Mouse (Mus musculus) hindbrain, postnatal 0 days (tissue): ENCODE measurements around the gene Mybph. TPM values are rescaled to one million over a fixed set of nuclear protein-coding genes. Genes with fewer than 3 reads are reported as not detected.

Source experiments
- ATAC-seq: fragments of 200-750 bp; cut with Nextera tagmentation; 2 replicates; pipeline ENCODE4 v1.8.0; 2017; ENCODE audit warnings: mild to moderate bottlenecking, moderate TSS enrichment, moderate library complexity
- DNase-seq: peaks from one replicate; pipeline ENCODE4 v3.0.0-alpha.2; 2015; ENCODE audit warnings: low spot score
- H3K27ac ChIP-seq: fragments of 300-500 bp; sonication (generic); 2 replicates; pipeline ENCODE4 v1.5.1; 2014; ENCODE audit warnings: mild to moderate bottlenecking
- H3K27me3 ChIP-seq: fragments of 300-500 bp; sonication (generic); 2 replicates; pipeline ENCODE4 v1.6.1; 2014; ENCODE audit warnings: low read length, mixed read lengths; ENCODE audit not compliant: insufficient read depth
- H3K36me3 ChIP-seq: fragments of 300-500 bp; sonication (generic); 2 replicates; pipeline ENCODE4 v1.6.1; 2014; ENCODE audit warnings: low read length, mixed read lengths; ENCODE audit not compliant: insufficient read depth
- H3K4me1 ChIP-seq: fragments of 300-500 bp; sonication (generic); 2 replicates; pipeline ENCODE4 v1.6.1; 2014; ENCODE audit warnings: antibody characterized with exemption, low read length, mixed read lengths; ENCODE audit not compliant: insufficient read depth
- H3K4me2 ChIP-seq: fragments of 300-500 bp; sonication (generic); 2 replicates; pipeline ENCODE4 v1.6.1; 2014; ENCODE audit warnings: low read depth, mild to moderate bottlenecking, low read length, moderate library complexity, mixed read lengths
- H3K4me3 ChIP-seq: fragments of 300-500 bp; sonication (generic); 2 replicates; pipeline ENCODE4 v1.5.1; 2014; ENCODE audit warnings: low read length
- H3K9ac ChIP-seq: fragments of 300-500 bp; sonication (generic); replicated peaks from 2 replicates; pipeline ENCODE4 v1.6.1; 2014; ENCODE audit warnings: mild to moderate bottlenecking, low read length, moderate library complexity, mixed read lengths
- H3K9me3 ChIP-seq: fragments of 300-500 bp; sonication (generic); 2 replicates; pipeline ENCODE4 v1.6.1; 2016; ENCODE audit warnings: low read length, mixed read lengths
- CTCF ChIP-seq: IDR thresholded peaks from 2 replicates; pipeline ENCODE4 v1.5.1; 2016; ENCODE audit warnings: antibody characterized with exemption, control low read depth, low read depth
- WGBS: fragments of 180-500 bp; shearing (Covaris S2); extraction: QIAGEN DNeasy Blood & Tissue Kit; methylation state at CpG from one replicate; pipeline ENCODE4 v1.1.7; 2014; 5-methylcytosine and 5-hydroxymethylcytosine counted together
- polyA plus RNA-seq: library from polyadenylated mRNA; unstranded; fragments of >200 nt; fragmentation: Nextera tagmentation; extraction: Ambion mirVana; gene quantifications from 2 replicates; pipeline ENCODE4 v1.2.1, GENCODE M21; 2015
- total RNA-seq: library from RNA; depleted of rRNA; stranded (reverse); fragments of >200 nt; gene quantifications from 2 replicates; pipeline ENCODE4 v1.2.3, GENCODE M21; 2014

Gene Mybph
- total and polyA plus RNA-seq, 2 experiments from 2014 or later: 0.08 TPM; not detected in 1

DNA sequence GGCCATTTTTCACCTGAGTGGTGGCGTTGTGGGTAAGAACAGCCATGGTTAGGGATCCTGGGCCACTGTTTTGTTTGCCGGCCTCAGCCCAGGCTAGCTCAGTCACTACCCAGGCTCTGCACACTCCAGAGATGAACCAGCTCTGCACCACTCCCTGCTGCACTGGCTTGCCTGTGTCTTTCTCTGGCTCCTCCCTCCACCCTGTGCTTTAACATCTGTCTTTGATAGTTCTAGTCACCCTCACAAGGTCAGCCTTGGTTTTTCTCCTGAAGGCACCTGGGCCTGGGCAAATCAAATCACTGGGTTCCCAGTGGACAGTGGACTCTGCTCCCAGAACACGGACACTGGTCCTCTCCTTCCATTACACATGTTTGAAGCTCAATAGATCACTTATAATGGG, 39.1 kb upstream of the Mybph start:
- DNase-seq: no peak
- Histone ChIP-seq H3K4me2 (no peak overlapping the region), H3K9ac (no peak overlapping the region), H3K4me1 (no peaks in the 10 kb centered on the region), H3K36me3 (no peaks in the 10 kb centered on the region), H3K9me3 (no peaks in the 10 kb centered on the region), H3K27ac (no peak overlapping the region), H3K27me3 (no peaks in the 10 kb centered on the region), H3K4me3 (no peak overlapping the region)
- WGBS: 88% methylated on average over 3 of the region's 3 CpGs
- TF ChIP-seq CTCF: no peak
- no peak for ATAC-seq

DNA sequence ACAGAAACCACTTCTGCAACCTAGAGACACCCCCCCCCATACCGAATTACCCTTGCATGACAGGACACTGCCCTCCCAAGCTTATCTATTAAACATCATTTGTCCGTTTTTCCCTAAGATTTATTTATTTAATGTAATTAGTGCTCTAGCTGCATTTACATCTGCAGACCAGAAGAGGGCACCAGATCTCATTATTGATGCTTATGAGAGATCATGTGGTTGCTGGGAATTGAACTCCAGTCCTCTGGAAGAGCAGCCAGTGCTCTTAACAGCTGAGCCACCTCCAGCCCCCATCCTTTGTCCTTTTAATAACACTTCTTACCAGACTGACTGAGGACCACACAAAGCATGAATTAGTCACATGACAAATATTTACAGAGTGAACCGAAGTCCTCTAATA, 38.6 kb upstream of the Mybph start:
- no peaks in the 10 kb centered on the region for H3K36me3 ChIP-seq
- H3K4me3 ChIP-seq: no peak overlapping the region
- no peaks in the 10 kb centered on the region for H3K4me1 ChIP-seq
- DNase-seq (no peak), ATAC-seq (no peak)
- no peaks in the 10 kb centered on the region for H3K9me3 ChIP-seq
- no peak overlapping the region for H3K9ac ChIP-seq
- no peak overlapping the region for H3K27ac ChIP-seq
- H3K4me2 ChIP-seq: no peak overlapping the region
- 61% methylated on average over 3 of the region's 3 CpGs for WGBS
- H3K27me3 ChIP-seq: no peaks in the 10 kb centered on the region
- TF ChIP-seq CTCF: peak; percentile 46

DNA sequence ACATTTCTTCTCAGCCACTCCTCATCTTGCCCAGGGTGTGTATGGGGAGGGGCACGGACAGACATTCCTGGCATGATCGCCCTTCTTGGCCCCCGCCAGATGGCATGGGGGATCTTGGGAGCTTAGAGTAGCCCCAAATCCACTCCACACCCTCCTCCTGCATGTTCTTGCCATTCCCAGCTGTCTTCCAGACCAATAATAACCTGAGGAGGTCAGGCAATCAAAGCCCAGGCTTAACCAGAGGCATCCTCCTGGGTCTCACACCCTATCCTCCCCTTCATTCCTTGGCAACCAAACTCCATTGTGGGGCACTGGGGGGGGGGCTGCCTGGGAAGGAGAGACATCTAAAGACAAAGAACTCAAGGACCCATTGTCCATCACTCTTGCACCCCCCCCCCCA, 32.8 kb upstream of the Mybph start:
- Histone ChIP-seq H3K9me3 (no peaks in the 10 kb centered on the region), H3K36me3 (no peaks in the 10 kb centered on the region)

DNA sequence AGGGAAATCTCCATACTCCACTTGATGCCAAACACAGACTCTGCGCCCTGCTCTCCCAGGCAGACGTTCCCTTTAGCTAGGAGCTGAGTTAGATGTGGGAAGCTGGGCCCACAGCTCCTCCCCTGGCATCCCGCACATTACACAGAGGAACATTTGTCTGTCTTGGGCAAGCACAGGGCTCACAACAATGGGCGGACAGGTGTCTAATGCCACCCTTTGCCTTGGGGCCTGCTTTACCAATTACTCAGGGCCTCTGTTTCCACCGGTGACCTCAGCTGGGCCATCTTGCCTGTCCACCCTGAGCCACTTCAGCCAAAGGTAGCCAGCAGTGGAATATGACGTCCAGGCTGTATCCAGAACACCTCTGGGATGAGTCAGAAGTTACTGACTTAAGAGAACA, 31.8 kb upstream of the Mybph start:
- Histone ChIP-seq H3K4me2 (no peak overlapping the region), H3K9me3 (no peaks in the 10 kb centered on the region), H3K4me3 (no peak overlapping the region), H3K9ac (no peak overlapping the region), H3K27ac (no peak overlapping the region), H3K27me3 (no peaks in the 10 kb centered on the region), H3K4me1 (no peaks in the 10 kb centered on the region), H3K36me3 (no peaks in the 10 kb centered on the region)
- DNase-seq: no peak
- no peak for TF ChIP-seq CTCF
- ATAC-seq: no peak
- 84% methylated on average over 6 of the region's 6 CpGs for WGBS

More for the DNA sequence above, 32.8 kb upstream of the Mybph start:
- no peak overlapping the region for H3K4me3 ChIP-seq
- H3K9ac ChIP-seq: no peak overlapping the region
- TF ChIP-seq CTCF: no peak
- WGBS: 84% methylated on average over 3 of the region's 3 CpGs
- ATAC-seq: no peak
- no peak overlapping the region for H3K27ac ChIP-seq
- no peaks in the 10 kb centered on the region for H3K27me3 ChIP-seq
- no peak overlapping the region for H3K4me2 ChIP-seq
- DNase-seq: no peak
- H3K4me1 ChIP-seq: no peaks in the 10 kb centered on the region

DNA sequence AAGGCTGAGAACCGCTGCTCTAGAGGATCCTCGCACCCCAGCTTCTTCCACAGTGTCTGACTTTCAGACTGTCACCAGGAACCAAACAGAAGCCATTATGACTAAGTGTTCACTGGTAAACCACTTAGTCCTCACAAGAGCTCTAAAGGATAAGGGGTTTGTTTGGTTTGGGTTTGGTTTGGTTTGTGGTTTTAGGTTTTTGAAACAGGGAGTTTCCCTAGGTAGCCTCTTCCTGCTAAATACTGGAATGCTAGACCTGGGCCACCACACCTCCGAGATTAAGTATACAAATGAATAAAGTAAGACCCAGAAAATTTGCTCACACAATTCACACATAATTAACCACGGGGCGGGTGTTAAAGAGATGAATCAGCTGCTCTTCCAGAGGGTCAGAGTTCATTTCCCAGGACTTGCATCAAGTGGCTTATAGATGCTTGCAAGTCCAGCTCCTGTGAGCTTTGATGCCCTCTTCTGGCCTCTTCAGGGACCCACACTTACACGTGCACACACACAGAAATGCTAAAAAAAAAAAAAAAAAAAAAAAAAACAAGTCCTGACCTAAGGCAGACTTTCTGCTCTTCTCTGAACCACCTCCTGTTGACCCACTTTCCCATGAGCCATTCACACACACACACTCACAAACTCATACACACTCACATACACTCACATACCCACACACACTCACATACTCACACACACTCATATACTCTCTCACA, 30.6 kb upstream of the Mybph start:
- Histone ChIP-seq H3K27ac (no peak overlapping the region), H3K27me3 (no peaks in the 10 kb centered on the region), H3K4me3 (no peak overlapping the region), H3K4me1 (no peaks in the 10 kb centered on the region), H3K36me3 (no peaks in the 10 kb centered on the region), H3K9ac (no peak overlapping the region), H3K4me2 (no peak overlapping the region), H3K9me3 (no peaks in the 10 kb centered on the region)
- no peak for TF ChIP-seq CTCF
- 85% methylated on average over 6 of the region's 6 CpGs for WGBS
- ATAC-seq (no peak), DNase-seq (no peak)

DNA sequence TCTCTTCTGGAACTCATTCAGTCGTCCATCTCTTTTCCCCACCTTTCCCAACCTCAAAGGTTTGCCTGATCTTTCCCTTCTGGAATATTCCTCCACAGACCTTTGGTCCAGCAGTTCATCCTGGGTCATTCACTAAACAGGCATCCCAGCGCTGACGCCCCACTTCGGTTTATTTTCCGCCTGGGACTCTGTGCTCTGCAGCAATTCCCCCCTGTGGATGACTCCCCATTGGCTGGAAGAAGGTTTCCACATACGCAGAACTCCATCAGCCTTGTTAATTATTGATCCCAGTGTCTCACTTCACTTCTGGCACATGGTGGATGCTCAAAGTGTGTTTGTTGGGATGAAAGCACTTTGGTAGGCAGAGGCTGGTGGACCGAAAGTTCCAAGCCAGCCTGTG, 29.8 kb upstream of the Mybph start:
- no peak for TF ChIP-seq CTCF
- Histone ChIP-seq H3K27ac (no peak overlapping the region), H3K9ac (no peak overlapping the region), H3K36me3 (no peaks in the 10 kb centered on the region), H3K27me3 (no peaks in the 10 kb centered on the region), H3K9me3 (no peaks in the 10 kb centered on the region), H3K4me2 (no peak overlapping the region), H3K4me1 (no peaks in the 10 kb centered on the region), H3K4me3 (no peak overlapping the region)
- WGBS: 87% methylated on average over 7 of the region's 7 CpGs
- ATAC-seq (no peak), DNase-seq (no peak)

DNA sequence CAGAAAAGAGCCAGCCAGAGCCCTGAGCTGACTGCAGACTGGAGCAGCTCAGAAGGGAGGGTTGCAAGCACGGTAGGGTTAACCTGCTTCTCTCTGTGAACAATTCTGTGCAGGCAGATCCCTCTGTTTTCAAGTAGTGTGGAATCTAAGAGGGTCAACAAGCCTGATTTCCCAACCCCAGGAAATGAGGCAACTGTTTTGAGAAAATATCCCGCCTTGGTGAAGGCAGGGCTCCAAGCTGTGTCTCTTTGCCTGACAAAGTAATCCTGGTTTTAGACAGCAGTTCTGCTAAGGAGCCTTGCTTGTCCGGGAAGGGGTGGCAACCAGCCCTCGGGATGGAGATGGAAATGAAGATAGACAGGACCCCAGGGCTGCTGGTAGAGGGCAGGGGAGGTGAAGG, 28.8 kb upstream of the Mybph start:
- TF ChIP-seq CTCF: no peak
- Histone ChIP-seq H3K9me3 (no peaks in the 10 kb centered on the region), H3K36me3 (no peaks in the 10 kb centered on the region), H3K4me2 (no peak overlapping the region), H3K27ac (no peak overlapping the region), H3K4me1 (no peaks in the 10 kb centered on the region), H3K27me3 (no peaks in the 10 kb centered on the region), H3K4me3 (no peak overlapping the region), H3K9ac (no peak overlapping the region)
- ATAC-seq (no peak), DNase-seq (no peak)
- 65% methylated on average over 4 of the region's 4 CpGs for WGBS
